Mouse (Mus musculus) erythroblast, embryonic 14.5 days (primary cell): Measurements from ENCODE around the gene Mei4. TPM values are rescaled to one million over a fixed set of nuclear protein-coding genes. Genes with fewer than 3 reads are reported as not detected.

Experiments used
- H3K27me3 ChIP-seq: 2 replicates; pipeline ENCODE4 v1.6.1; 2012; ENCODE audit warnings: inconsistent platforms; ENCODE audit not compliant: control insufficient read depth
- H3K36me3 ChIP-seq: 2 replicates; pipeline ENCODE4 v1.6.1; 2012; ENCODE audit warnings: mild to moderate bottlenecking, inconsistent platforms; ENCODE audit not compliant: control insufficient read depth
- H3K4me1 ChIP-seq: 2 replicates; pipeline ENCODE4 v1.6.1; 2012; ENCODE audit warnings: inconsistent platforms; ENCODE audit not compliant: control insufficient read depth
- H3K4me3 ChIP-seq: replicated peaks from 2 replicates; pipeline ENCODE3; 2012; ENCODE audit warnings: moderate library complexity, mild to moderate bottlenecking, inconsistent platforms
- H3K9me3 ChIP-seq: 2 replicates; pipeline ENCODE4 v1.6.1; 2012; ENCODE audit warnings: low read length, inconsistent platforms, mixed read lengths; ENCODE audit not compliant: control insufficient read depth
- GATA1 ChIP-seq: IDR thresholded peaks from 2 replicates; pipeline ENCODE4 v1.6.1; 2012; ENCODE audit warnings: low read length, inconsistent platforms, mixed read lengths
- TAL1 ChIP-seq: IDR thresholded peaks from 3 replicates; pipeline ENCODE4 v1.6.1; 2012; ENCODE audit warnings: low read length, inconsistent platforms, mixed read lengths
- polyA plus RNA-seq: library from polyadenylated mRNA; stranded (reverse); fragments of >175 nt; gene quantifications from 2 replicates; pipeline ENCODE4 v1.2.3, GENCODE M21; 2012

The Mei4 gene
- not detected in 2 replicates for polyA plus RNA-seq

DNA sequence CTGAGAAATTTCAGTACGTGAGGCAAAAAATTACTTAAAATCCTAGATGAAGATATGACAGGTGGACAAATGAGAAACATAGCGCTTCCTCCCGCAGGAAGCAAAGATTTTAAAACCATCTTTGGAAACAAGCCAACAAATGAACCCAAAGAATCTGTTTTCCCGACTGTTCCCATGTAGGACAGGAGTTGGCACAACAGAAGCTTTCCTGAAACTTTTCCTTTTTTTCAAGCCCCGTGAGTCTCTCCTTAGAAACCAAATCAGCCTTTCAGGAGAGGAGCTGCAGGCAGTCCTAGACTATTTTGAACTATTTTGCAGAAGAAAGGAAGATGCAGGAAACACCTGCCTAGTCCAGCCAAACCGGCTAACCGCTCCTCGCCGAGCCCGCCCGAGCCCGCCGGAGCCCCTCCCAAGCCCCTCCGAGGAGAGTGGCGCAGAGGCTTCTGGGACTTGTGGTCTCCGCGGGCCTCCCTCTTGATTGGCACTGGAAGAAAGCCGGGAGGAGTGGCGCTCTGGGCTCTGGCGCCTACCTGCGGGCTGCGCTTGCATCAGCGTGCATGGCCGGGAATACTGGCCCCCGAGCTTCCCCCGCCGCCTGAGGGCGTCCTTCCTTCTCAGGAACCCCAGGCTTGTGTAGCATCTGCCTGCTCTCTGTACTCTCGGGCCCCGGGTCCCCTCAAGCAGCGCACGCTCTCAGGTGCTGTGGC lies at the start of gene Mei4:
Gene Mei4 (plus strand): TSS at position 490 of the 707 bp plus-strand sequence.
- peak within 1 kb of the TSS; percentile 50 for H3K4me3 ChIP-seq
- no peaks in the 10 kb centered on the region for H3K36me3 ChIP-seq
- no peaks in the 10 kb centered on the region; the same call in none of the 2 replicates for H3K4me1 ChIP-seq
- H3K9me3 ChIP-seq = no peaks in the 10 kb centered on the region
- H3K27me3 ChIP-seq = peaks cover 7% of the 10 kb centered on the region
- TF ChIP-seq TAL1 = no peak
- no peak for TF ChIP-seq GATA1

GRCm38 (mm10) chr9:81819715-81820373 lies 43.6 kb upstream of the Mei4 start:
- Histone ChIP-seq H3K4me1 (no peaks in the 10 kb centered on the region), H3K4me3 (no peak overlapping the region), H3K27me3 (no peaks in the 10 kb centered on the region), H3K36me3 (no peaks in the 10 kb centered on the region), H3K9me3 (no peaks in the 10 kb centered on the region)
- TF ChIP-seq GATA1 (no peak), TAL1 (no peak)

GRCm38 (mm10) chr9:81827560-81827959 lies 35.9 kb upstream of the Mei4 start:
- TF ChIP-seq GATA1 = no peak
- no peak for TF ChIP-seq TAL1
- Histone ChIP-seq H3K9me3 (no peaks in the 10 kb centered on the region), H3K4me1 (no peaks in the 10 kb centered on the region), H3K4me3 (no peak overlapping the region), H3K36me3 (no peaks in the 10 kb centered on the region), H3K27me3 (no peaks in the 10 kb centered on the region)

- no peaks in the 10 kb centered on the region for H3K36me3 ChIP-seq
- TF ChIP-seq TAL1 = no peak
- TF ChIP-seq GATA1 = no peak
- no peaks in the 10 kb centered on the region for H3K4me1 ChIP-seq
- H3K4me3 ChIP-seq = no peak overlapping the region
- no peaks in the 10 kb centered on the region for H3K27me3 ChIP-seq
- H3K9me3 ChIP-seq = no peaks in the 10 kb centered on the region
Observed at GRCm38 (mm10) chr9:81834056-81834455, 29.4 kb upstream of the Mei4 start.

GRCm38 (mm10) chr9:81858861-81859260 lies 4.6 kb upstream of the Mei4 start:
- no peak overlapping the region for H3K4me3 ChIP-seq
- H3K9me3 ChIP-seq = no peaks in the 10 kb centered on the region
- peaks cover 6% of the 10 kb centered on the region for H3K27me3 ChIP-seq
- no peaks in the 10 kb centered on the region; the same call in none of the 2 replicates for H3K4me1 ChIP-seq
- TF ChIP-seq GATA1 = no peak
- no peak for TF ChIP-seq TAL1
- H3K36me3 ChIP-seq = no peaks in the 10 kb centered on the region

DNA sequence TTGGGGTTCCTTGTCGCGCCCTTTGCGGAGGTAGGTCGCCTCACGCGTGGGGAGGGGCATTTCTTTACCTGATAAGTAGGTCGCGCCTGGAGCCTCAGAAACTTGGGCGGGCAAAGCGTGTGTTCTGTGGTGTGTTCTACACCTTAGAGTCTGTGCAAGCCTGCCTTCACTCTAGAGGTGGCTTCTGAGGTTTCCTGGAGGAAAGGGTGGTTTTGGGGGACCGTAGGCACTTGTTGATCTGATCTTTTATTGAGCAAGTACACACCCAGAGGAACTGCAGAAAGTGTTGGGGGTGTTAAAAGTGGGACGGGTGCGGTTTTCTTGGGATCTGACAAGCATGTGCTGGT lies 391 bp downstream of the Mei4 start:
- H3K4me3 ChIP-seq = peak overlapping the region; percentile 50
- no peaks in the 10 kb centered on the region; the same call in none of the 2 replicates for H3K4me1 ChIP-seq
- peaks cover 7% of the 10 kb centered on the region for H3K27me3 ChIP-seq
- H3K9me3 ChIP-seq = no peaks in the 10 kb centered on the region
- no peaks in the 10 kb centered on the region for H3K36me3 ChIP-seq
- TF ChIP-seq GATA1 (no peak), TAL1 (no peak)

DNA sequence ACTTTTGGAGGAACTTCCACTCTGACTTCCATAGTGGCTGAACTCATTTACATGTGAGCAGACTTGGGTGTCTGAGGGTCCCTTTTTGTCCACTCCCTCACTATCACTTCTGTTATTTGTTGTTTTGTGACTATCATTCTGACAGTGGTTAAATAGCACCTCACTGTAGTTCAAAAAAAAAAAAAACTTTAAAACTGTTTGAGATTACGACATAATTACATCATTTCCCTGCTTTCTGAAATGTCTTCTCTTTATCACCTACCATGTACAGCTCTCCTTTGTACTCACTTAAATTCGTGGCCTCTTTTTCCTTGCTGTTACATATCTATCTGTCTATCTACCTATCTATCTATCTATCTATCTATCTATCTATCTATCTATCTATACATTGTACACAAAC lies 2.6 kb downstream of the Mei4 start:
- H3K36me3 ChIP-seq = no peaks in the 10 kb centered on the region
- no peaks in the 10 kb centered on the region for H3K9me3 ChIP-seq
- H3K4me3 ChIP-seq = no peak overlapping the region
- no peaks in the 10 kb centered on the region; the same call in none of the 2 replicates for H3K4me1 ChIP-seq
- peaks cover 7% of the 10 kb centered on the region for H3K27me3 ChIP-seq
- TF ChIP-seq GATA1 = no peak
- no peak for TF ChIP-seq TAL1

DNA sequence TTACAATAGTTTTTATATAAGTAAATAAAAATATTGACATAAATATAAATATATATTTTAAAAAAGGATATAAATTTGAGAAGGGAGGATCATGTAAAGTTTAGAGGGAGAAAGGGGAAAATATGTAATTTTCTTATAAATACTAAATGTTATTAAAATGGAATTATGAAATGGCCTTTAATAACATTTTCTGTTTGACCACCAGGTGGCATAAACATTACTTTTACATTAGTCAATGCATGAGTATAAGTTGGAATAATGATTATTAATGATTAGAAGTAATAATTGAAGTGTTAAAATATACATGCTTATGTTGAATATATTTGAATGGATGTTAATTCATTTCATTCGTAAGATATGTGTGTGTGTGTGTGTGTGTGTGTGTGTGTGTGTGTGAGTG lies 58.0 kb downstream of the Mei4 start:
- Histone ChIP-seq H3K36me3 (no peaks in the 10 kb centered on the region), H3K9me3 (no peaks in the 10 kb centered on the region), H3K4me3 (no peak overlapping the region), H3K4me1 (no peaks in the 10 kb centered on the region), H3K27me3 (no peaks in the 10 kb centered on the region)
- TF ChIP-seq GATA1 (no peak), TAL1 (no peak)

DNA sequence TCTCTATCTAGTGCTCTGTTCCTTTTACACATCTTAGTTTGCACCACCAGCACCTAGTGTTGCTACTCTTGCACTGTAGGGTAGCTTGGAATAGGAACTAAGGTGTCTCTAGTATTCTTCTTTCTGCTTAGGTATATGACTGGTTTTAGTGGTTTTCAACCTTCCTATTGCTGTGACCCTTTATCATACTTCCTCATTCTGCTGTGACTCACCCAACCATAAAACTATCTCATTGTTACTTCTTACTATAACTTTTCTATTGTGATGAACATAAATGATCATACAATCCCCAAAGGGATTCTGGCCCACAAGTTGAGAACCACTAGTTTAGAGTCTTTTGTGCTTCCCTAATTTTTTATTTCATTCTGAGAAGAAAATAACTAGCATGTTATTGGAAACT lies 61.3 kb downstream of the Mei4 start:
- Histone ChIP-seq H3K27me3 (no peaks in the 10 kb centered on the region), H3K9me3 (no peaks in the 10 kb centered on the region), H3K4me3 (no peak overlapping the region), H3K4me1 (no peaks in the 10 kb centered on the region), H3K36me3 (no peaks in the 10 kb centered on the region)
- no peak for TF ChIP-seq TAL1
- no peak for TF ChIP-seq GATA1

DNA sequence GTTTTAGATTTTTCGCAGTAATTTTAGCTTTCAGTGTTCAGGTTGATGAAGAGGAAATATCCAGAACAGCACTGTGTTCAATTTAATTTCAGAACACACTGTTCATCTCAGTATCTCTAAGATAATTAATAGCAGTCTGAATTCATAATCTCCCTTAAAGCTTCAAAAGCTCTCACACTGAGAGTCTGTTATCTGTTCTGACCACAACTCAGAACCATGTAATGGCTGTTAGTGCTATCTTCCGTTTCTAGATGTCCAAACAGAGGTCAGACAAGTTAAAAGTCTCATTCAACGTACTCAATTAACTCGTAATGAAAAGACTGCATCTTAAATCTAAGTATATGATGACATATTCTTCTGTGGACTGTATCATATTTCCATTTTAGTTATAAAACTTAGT lies 77.1 kb downstream of the Mei4 start:
- Histone ChIP-seq H3K4me1 (no peaks in the 10 kb centered on the region), H3K4me3 (no peak overlapping the region), H3K36me3 (no peaks in the 10 kb centered on the region), H3K9me3 (no peaks in the 10 kb centered on the region), H3K27me3 (no peaks in the 10 kb centered on the region)
- TF ChIP-seq TAL1 (no peak), GATA1 (no peak)
